Mouse (Mus musculus) E14TG2a.4 (cell line): Measurements from ENCODE around the gene Nepn.

Source experiments
- CTCF ChIP-seq: conservative IDR thresholded peaks from 2 replicates; pipeline ENCODE4 v1.5.1; 2014; ENCODE audit warnings: low read length
- NANOG ChIP-seq: IDR thresholded peaks from 2 replicates; pipeline ENCODE4 v1.6.1; 2014; ENCODE audit warnings: borderline replicate concordance, low read length, mixed read lengths

DNA sequence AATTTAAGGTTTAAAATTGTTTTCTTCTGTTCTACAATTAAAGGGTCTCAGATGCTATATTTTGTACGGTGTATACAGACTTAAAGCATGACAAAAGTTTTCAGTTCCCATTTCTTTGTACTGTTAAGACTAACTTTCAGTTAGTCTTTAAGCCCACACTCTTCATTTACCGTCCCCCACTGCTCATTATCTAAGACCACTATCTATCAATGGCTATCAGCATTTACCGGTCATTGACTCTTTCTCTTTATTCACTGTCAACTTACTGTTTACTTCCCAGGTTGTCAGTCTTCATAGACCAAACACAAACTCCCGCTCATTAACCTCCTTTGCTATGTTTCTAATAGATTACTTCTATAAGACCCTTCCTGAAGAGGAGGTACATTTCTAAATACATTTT, 1.6 kb upstream of the Nepn start:
- TF ChIP-seq CTCF (no peak), NANOG (no peak)
